Mouse (Mus musculus) embryonic facial prominence, embryonic 11.5 days (tissue): ENCODE measurements around the gene Prkn. TPM values are rescaled to one million over a fixed set of nuclear protein-coding genes. Genes with fewer than 3 reads are reported as not detected.
A peak's percentile ranks its signal among the peaks of the same experiment; 100 is the strongest.
"Not testable (repeated sequence)": the region's sequence is repeated elsewhere in the genome, so short reads cannot be mapped to it uniquely, and the experiment has no call there.

Source experiments
- ATAC-seq: fragments of 200-750 bp; cut with Nextera tagmentation; replicated peaks from 2 replicates; pipeline ENCODE4 v1.8.0; 2017; ENCODE audit warnings: low read depth; ENCODE audit not compliant: insufficient number of reproducible peaks, low FRiP score, low TSS enrichment
- DNase-seq: peaks from one replicate; pipeline ENCODE4 v3.0.0-alpha.2; 2015; ENCODE audit warnings: low spot score
- H3K27ac ChIP-seq: fragments of 300-500 bp; sonication (generic); replicated peaks from 2 replicates; pipeline ENCODE4 v1.5.1; 2014; ENCODE audit warnings: mild to moderate bottlenecking, low read depth, low read length, control low read depth
- H3K27me3 ChIP-seq: fragments of 300-500 bp; sonication (generic); 2 replicates; pipeline ENCODE4 v1.6.1; 2014; ENCODE audit warnings: mild to moderate bottlenecking, low read length, moderate library complexity, mixed read lengths; ENCODE audit not compliant: control insufficient read depth, insufficient read depth
- H3K36me3 ChIP-seq: fragments of 300-500 bp; sonication (generic); replicated peaks from 2 replicates; pipeline ENCODE4 v1.6.1; 2014; ENCODE audit warnings: low read depth, mild to moderate bottlenecking, low read length, moderate library complexity, mixed read lengths; ENCODE audit not compliant: control insufficient read depth, insufficient read depth
- H3K4me1 ChIP-seq: fragments of 300-500 bp; sonication (generic); 2 replicates; pipeline ENCODE4 v1.6.1; 2014; ENCODE audit warnings: low read length, mixed read lengths; ENCODE audit not compliant: control insufficient read depth, insufficient read depth
- H3K4me2 ChIP-seq: fragments of 300-500 bp; sonication (generic); 2 replicates; pipeline ENCODE4 v1.6.1; 2014; ENCODE audit warnings: low read depth, mild to moderate bottlenecking, control low read depth, low read length, moderate library complexity
- H3K4me3 ChIP-seq: fragments of 300-500 bp; sonication (generic); 2 replicates; pipeline ENCODE4 v1.5.1; 2014; ENCODE audit warnings: low read depth, low read length, control low read depth
- H3K9ac ChIP-seq: fragments of 300-500 bp; sonication (generic); replicated peaks from 2 replicates; pipeline ENCODE4 v1.6.1; 2014; ENCODE audit warnings: mild to moderate bottlenecking, control low read depth, low read length
- H3K9me3 ChIP-seq: fragments of 300-500 bp; sonication (generic); replicated peaks from 2 replicates; pipeline ENCODE4 v1.6.1; 2016; ENCODE audit warnings: mild to moderate bottlenecking, low read length, inconsistent platforms, mixed read lengths; ENCODE audit not compliant: control insufficient read depth
- WGBS: fragments of 180-500 bp; shearing (Covaris S2); extraction: QIAGEN DNeasy Blood & Tissue Kit; methylation state at CpG from one replicate; pipeline ENCODE4 v1.1.7; 2014; 5-methylcytosine and 5-hydroxymethylcytosine counted together
- polyA plus RNA-seq: library from polyadenylated mRNA; unstranded; fragments of >200 nt; fragmentation: Nextera tagmentation; extraction: Ambion mirVana; gene quantifications from 2 replicates; pipeline ENCODE4 v1.2.1, GENCODE M21; 2014

Gene Prkn
- polyA plus RNA-seq, 1 experiment from 2014 or later: 0.97 TPM

GRCm38 (mm10) chr17:11988110-11988837 lies 1148.1 kb downstream of the Prkn start:
- no peaks in the 10 kb centered on the region for H3K27me3 ChIP-seq
- H3K4me1 ChIP-seq: no peaks in the 10 kb centered on the region; the same call in 1 of the 2 replicates
- 72% methylated on average over 14 of the region's 14 CpGs for WGBS
- no peaks in the 10 kb centered on the region for H3K36me3 ChIP-seq
- H3K9ac ChIP-seq: no peak overlapping the region
- no peak overlapping the region for H3K4me2 ChIP-seq
- H3K4me3 ChIP-seq: no peak overlapping the region
- DNase-seq (peak; percentile 16), ATAC-seq (no peak)
- H3K9me3 ChIP-seq: no peaks in the 10 kb centered on the region
- H3K27ac ChIP-seq: no peak overlapping the region

- ATAC-seq: no peak
- H3K4me3 ChIP-seq: no peak overlapping the region
Measured at GRCm38 (mm10) chr17:11989296-11989695, 1149.1 kb downstream of the Prkn start.

GRCm38 (mm10) chr17:11990386-11991087 lies 1150.4 kb downstream of the Prkn start:
- 43% methylated on average over 11 of the region's 11 CpGs for WGBS
- Histone ChIP-seq H3K27me3 (no peaks in the 10 kb centered on the region), H3K4me1 (no peaks in the 10 kb centered on the region; the same call in 1 of the 2 replicates), H3K9ac (no peak overlapping the region), H3K27ac (peak overlapping the region; percentile 67; the same call in 1 of the 2 replicates), H3K4me2 (no peak overlapping the region), H3K9me3 (no peaks in the 10 kb centered on the region), H3K36me3 (no peaks in the 10 kb centered on the region), H3K4me3 (no peak overlapping the region)
- DNase-seq (peak; percentile 80), ATAC-seq (peak; percentile 58; the same call in 1 of the 2 replicates)

More at GRCm38 (mm10) chr17:11989296-11989695, 1149.1 kb downstream of the Prkn start:
- Histone ChIP-seq H3K27ac (no peak overlapping the region), H3K9ac (no peak overlapping the region), H3K4me2 (no peak overlapping the region), H3K4me1 (no peaks in the 10 kb centered on the region; the same call in 1 of the 2 replicates), H3K36me3 (no peaks in the 10 kb centered on the region), H3K9me3 (no peaks in the 10 kb centered on the region), H3K27me3 (no peaks in the 10 kb centered on the region)
- WGBS: 82% methylated on average over 4 of the region's 4 CpGs
- DNase-seq: no peak

- 33% methylated on average over 8 of the region's 8 CpGs for WGBS
- no peaks in the 10 kb centered on the region; the same call in 1 of the 2 replicates for H3K4me1 ChIP-seq
Measured at GRCm38 (mm10) chr17:11993249-11993648, 1153.1 kb downstream of the Prkn start.

GRCm38 (mm10) chr17:11994252-11994651 lies 1154.1 kb downstream of the Prkn start:
- Histone ChIP-seq H3K27ac (no peak overlapping the region), H3K27me3 (no peaks in the 10 kb centered on the region), H3K9me3 (no peaks in the 10 kb centered on the region), H3K4me2 (no peak overlapping the region), H3K4me3 (no peak overlapping the region), H3K36me3 (no peaks in the 10 kb centered on the region), H3K9ac (no peak overlapping the region), H3K4me1 (no peaks in the 10 kb centered on the region; the same call in 1 of the 2 replicates)
- ATAC-seq (no peak), DNase-seq (no peak)
- WGBS: 78% methylated on average over 3 of the region's 3 CpGs

More at GRCm38 (mm10) chr17:11993249-11993648, 1153.1 kb downstream of the Prkn start:
- DNase-seq (peak; percentile 78), ATAC-seq (no peak)
- Histone ChIP-seq H3K36me3 (no peaks in the 10 kb centered on the region), H3K4me2 (no peak overlapping the region), H3K4me3 (no peak overlapping the region), H3K9ac (no peak overlapping the region), H3K9me3 (no peaks in the 10 kb centered on the region), H3K27ac (no peak overlapping the region), H3K27me3 (no peaks in the 10 kb centered on the region)

- H3K4me1 ChIP-seq, H3K4me2 ChIP-seq, H3K9me3 ChIP-seq, H3K4me3 ChIP-seq, H3K27me3 ChIP-seq, H3K36me3 ChIP-seq, DNase-seq, H3K9ac ChIP-seq, ATAC-seq, H3K27ac ChIP-seq: not testable (repeated sequence)
- WGBS: 62% methylated on average over 3 of the region's 3 CpGs
Measured at GRCm38 (mm10) chr17:11994754-11995153, 1154.6 kb downstream of the Prkn start.

- 84% methylated on average over 3 of the region's 3 CpGs for WGBS
- H3K4me3 ChIP-seq: no peak overlapping the region
- no peak overlapping the region for H3K27ac ChIP-seq
- H3K4me2 ChIP-seq: no peak overlapping the region
- no peaks in the 10 kb centered on the region for H3K36me3 ChIP-seq
- H3K4me1 ChIP-seq: no peaks in the 10 kb centered on the region; the same call in 1 of the 2 replicates
- no peak overlapping the region for H3K9ac ChIP-seq
- no peaks in the 10 kb centered on the region for H3K27me3 ChIP-seq
- no peaks in the 10 kb centered on the region for H3K9me3 ChIP-seq
- no peak for DNase-seq
- ATAC-seq: no peak
Measured at GRCm38 (mm10) chr17:11995522-11995921, 1155.3 kb downstream of the Prkn start.

GRCm38 (mm10) chr17:11996311-11996710 lies 1156.1 kb downstream of the Prkn start:
- DNase-seq (no peak), ATAC-seq (no peak)
- Histone ChIP-seq H3K9me3 (no peaks in the 10 kb centered on the region), H3K36me3 (no peaks in the 10 kb centered on the region), H3K27ac (no peak overlapping the region), H3K4me1 (no peaks in the 10 kb centered on the region), H3K9ac (no peak overlapping the region), H3K4me2 (no peak overlapping the region), H3K4me3 (no peak overlapping the region), H3K27me3 (no peaks in the 10 kb centered on the region)
- 74% methylated on average over 9 of the region's 9 CpGs for WGBS
